Mouse (Mus musculus): ENCODE measurements at regions not wholly inside any gene's neighbourhood (a gene's known extent, or its start where the extent isn't known, plus 50 kb on each side); places are given as distances from the start of the nearest gene placed in this dataset.
A peak's percentile ranks its signal among the peaks of the same experiment; 100 is the strongest.

DNA sequence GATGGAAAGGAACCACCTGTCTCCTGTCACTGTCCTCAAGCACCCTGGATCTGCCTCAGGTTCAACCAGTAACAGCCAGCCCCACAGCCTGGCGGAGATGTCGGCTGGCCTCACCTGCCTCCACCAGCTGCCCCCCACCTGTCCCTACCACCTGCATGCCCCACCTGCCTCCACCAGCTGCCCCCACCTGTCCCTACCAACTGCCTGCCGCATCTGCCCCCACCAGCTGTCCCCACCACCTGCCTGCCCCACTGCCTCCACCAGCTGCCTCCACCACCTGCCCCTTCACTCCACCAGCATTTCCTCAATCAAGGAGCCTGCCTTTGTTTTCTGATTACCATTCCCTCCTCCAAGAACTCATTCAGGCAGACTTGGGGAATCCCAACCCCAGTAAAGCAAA, 68.9 kb upstream of the Smyd2 start:
- no peak for DNase-seq (ENCODE audit: low read depth, low spot score)

DNA sequence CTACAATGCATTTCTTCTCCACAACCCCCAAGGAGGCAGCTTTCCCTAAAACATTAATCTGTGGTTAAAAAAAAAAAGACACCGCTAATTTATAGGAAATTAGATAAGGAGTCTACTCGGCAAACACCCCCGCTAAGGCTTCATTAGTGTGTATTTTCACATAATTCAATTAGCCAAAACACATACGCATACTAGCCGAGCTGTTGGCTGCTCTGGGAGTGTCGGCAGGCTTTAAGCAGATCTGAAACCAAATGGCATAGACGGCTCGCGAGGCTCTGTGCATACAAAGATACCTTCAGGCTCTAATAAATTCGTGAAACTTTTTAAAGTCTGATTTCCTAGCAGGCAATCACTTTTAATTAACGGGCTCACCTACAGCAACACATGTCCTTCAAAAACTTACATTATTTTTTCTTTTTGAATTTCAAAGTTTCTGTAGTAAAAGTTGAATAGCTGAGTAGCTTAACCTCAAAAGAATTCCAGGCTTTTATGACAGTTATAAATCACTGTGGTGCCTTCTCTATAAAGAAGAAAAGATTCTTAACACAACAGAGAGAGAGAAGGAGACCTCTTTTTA, 68.0 kb upstream of the Smyd2 start:
- no peak for DNase-seq (ENCODE audit: low read depth, low spot score)

DNA sequence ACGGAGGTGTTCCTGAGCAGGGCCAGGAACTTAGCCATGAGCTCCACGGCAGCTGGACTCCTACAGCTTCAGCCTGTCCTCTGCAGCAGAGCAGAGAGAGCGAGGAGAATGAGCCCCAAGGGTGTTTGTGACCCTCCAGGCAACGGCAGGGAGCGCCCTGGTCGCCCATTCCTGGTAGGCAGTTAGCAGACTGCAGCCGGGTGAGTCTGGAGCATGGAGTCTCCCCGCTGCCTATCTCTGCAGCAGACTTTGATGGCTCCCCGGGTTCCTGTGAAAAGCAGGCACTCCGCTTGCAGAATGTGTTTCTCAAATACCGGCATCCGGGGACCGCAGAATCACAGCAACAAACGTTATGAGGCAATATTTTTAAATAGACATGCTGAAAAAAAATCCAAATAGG, 67.2 kb upstream of the Smyd2 start:
- no peak for DNase-seq (ENCODE audit: low read depth, low spot score)

DNA sequence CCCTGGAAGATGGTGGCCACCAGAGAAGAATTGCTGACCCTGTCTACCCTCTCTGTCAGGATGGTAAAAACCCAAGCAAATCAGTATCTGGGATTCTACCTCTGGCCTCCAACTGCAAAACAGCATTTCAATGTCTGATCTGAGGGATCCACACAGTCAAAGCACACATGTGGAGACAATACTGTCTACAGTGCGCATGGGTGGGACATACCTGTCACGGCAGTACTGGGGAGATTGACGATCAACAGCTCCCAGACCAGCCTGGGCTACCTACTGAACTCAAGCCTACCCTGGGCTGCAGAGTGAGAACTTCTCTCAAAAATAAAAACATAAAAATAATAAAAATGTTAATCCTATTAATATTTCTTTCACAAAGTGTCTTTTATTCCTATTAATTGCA, 66.7 kb upstream of the Smyd2 start:
- no peak for DNase-seq (ENCODE audit: low read depth, low spot score)

DNA sequence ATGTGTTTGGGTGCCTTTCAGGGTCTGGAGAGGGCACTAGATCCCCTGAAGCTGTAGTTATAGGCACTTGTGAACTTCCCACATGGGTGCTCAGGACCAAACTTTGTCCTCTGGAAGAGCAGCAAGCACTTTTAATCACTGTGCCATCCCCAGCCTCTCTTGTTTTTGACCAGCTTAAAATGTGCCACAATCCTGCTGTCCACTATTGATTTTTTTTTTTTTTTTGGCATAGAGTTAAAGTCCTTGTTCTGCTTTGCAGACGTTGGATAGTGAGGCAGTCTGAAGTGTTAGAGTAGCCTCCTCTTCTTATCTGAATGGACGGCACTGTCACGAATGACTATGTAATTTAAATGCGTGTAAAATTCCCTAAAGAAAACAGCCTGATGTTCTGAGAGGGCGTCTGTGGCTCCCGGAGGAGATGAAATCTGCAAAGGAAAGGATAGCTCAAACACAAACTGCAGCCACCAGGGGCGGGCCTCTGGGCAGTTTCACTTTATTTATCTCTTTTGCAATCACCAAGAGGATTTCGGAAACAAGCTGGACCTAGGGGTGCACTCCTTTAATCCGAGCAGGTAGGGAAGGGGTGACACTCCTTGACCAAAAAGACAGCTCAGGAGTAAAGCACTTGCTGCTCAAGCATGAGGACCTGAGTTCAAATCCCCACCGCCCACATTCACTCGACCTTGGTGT, 63.5 kb upstream of the Smyd2 start:
- DNase-seq (ENCODE audit: low read depth, low spot score): no peak

DNA sequence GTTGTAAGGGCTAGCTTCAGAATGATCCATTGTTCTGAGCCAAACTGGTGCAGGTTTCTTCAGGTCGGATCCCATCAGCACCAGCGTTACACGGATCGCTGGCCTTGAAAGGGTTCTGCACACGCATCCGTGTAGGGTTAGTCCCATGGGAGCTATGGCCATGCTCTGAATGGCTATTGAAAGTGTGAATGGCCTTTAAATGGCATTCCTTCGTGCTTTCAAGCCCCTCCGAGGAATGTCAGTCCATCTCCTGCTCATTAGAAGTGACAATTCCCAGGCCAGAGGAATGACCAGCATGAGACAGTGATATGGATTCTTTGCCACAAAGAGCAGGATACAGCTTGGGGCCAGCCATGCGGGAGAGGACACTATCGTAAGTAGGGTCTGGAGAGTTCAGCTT, 56.1 kb upstream of the Smyd2 start:
- DNase-seq (ENCODE audit: low read depth, low spot score): no peak

DNA sequence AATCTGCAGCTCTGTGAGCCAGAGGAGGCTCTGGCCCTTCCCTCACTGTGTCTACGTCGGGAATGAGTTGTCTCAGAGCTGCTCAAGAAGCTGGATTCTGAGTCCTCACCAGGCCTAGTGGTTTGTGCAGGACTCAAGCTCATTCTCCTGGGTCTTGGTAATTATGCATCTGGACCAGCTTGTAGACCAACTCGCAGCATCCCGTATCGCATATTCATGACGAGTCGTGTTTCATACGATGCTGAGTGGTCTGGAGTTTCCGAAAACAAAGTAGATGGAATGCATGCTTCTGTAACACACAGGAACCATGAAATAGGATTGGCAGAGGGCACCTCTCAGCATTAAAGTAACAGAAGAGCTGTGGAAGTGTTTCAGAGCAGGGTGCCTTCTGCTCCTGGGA, 53.5 kb upstream of the Smyd2 start:
- no peak for DNase-seq (ENCODE audit: low read depth, low spot score)

DNA sequence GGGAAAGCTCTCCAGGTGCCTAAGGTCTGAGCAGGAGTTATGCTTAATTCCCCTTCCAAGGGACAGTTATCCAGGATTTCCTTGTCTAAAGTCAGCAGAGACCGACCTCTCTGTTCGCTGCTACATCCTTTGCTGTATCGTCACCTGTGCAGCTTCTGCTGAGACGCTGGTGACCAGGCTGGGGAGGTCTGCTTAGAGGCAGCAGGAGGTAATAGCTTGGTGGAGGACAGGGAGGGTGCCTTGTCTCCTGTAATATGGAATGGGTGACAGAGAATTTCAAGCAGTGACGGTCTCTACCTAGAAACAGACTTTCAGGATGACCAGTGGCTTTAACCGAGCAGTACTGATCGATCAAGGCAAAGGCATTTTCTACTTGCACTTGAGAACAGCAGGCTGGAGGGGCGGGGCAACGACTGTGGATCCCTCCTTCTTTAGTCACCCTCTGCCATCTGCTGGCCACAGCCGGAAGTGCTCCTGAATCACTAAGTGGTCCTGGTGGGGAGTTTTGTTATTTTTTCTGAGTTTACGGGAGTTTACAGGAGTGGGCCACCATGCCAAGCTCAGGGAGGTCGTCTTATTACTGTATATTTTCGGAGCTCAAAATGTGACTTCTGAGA, 50.7 kb upstream of the Smyd2 start:
- peak; percentile 77 for DNase-seq (ENCODE audit: low read depth, low spot score)

All from embryo, embryonic 11.5 days (tissue).